Mouse (Mus musculus): ENCODE data around the gene Cnfn. TPM values are rescaled to one million over a fixed set of nuclear protein-coding genes. Genes with fewer than 3 reads are reported as not detected.

Gene Cnfn
- polyA plus RNA-seq (2012) = not detected in 2 replicates

DNA sequence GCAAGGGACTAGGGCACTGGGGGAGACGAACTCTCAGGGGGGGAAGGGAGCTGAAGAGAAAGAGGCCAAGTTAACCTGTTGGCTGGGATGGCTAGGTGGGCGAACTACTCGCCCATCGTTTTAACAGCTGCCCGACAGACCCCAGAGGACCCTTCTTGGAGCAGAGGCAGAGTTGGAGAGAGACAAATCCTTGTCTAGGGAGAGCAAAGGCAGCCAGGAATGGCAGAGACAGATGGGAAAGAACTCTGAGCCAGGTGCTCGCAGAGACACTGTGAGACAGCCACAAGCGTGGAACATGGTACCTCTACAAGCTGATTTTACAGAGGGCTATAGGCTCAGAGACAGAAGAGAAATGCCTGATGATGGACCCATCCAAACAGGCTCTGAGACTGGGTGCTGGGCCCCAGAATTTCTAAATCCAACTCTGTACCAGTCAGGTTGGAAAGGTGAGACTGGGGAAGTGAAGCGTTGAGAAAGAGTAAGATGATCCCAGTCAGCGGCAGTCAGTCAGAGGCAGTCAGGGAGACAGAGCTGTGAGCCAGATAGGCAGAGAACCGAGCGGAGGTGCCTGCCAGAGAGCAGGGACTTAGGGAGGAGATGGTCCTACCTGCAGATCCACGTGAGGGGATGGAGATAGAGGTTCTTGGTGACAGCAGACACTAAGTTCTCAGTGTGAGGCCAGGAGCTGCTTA, at the start of gene Cnfn:
Gene Cnfn (minus strand): TSS at position 667 of the 692 bp plus-strand sequence.
- TF ChIP-seq GATA1 (IDR thresholded peaks at IDR 0.05; ENCODE audit: low read length) = no peak

DNA sequence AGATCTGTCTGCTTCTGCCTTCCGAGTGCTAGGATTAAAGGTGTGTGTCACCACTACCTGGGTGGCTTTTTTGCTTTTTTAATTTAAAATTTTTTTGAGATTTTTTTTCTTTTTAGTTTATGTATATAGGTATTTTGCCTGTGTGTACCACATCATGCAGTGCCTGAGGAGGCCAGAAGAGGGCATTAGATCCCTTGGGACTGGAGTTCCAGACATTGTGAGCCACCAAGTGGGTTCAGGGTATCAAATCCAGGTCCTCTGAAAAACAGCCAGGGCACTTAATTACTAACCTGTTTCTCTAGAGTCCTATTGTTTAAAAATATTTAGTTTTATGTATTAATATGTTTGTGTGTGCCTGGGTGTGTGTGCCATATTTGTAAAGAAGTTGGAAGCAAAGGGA, 48.1 kb upstream of the Cnfn start:
- no peak for TF ChIP-seq GATA1 (IDR thresholded peaks at IDR 0.05; ENCODE audit: low read length)

DNA sequence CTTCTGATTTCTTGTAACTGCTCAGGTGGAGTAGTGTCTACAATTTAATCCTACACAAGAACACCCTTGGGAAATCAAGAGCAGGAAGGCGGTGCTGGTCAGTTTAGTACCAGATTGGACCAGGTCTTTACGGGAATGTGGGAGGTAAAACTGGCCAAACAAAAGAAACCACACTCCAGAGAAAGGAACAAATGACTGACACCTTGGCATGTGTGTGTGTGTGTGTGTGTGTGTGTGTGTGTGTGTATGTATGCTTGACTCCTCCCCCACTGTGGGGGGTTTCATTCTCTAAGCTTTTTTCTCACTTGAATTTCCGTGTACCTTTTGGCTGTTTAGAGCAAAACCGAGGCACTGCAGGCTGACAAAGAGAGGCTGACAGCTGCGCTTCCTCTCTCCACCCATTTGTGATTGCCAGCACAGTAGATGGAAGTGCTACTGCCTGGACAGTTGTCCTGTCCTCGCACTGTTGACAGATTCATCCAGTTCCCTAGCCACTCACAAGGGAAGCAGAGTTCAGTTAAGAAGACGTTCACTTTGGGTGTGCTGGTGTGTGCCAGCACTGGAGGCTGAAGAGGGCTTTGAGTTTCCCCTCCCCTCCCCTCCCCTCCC, 43.4 kb upstream of the Cnfn start, which contains the start of gene Cxcl17:
Gene Cxcl17 (minus strand): TSS at position 54 of the 609 bp plus-strand sequence.
- TF ChIP-seq GATA1 (IDR thresholded peaks at IDR 0.05; ENCODE audit: low read length) = no peak

DNA sequence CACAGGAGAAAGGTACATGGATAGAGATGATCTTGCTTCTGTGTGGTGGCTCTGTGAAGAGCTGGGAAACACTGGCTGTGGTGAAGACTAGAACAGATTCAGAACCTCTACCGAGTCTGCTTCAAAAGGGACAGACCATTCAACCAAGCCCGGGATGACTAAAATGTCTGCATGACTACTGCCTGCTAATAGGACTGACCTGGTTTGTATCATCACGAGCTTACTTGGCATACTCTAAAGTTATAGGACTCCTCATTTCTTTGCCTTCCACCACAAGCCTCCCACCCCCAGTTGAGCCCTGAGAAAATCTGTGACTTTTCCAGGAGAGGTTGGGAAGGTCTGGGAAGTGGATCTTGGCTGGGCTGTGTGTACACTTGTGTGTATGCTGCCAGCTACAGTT, 42.3 kb upstream of the Cnfn start:
- TF ChIP-seq GATA1 (IDR thresholded peaks at IDR 0.05; ENCODE audit: low read length) = no peak

DNA sequence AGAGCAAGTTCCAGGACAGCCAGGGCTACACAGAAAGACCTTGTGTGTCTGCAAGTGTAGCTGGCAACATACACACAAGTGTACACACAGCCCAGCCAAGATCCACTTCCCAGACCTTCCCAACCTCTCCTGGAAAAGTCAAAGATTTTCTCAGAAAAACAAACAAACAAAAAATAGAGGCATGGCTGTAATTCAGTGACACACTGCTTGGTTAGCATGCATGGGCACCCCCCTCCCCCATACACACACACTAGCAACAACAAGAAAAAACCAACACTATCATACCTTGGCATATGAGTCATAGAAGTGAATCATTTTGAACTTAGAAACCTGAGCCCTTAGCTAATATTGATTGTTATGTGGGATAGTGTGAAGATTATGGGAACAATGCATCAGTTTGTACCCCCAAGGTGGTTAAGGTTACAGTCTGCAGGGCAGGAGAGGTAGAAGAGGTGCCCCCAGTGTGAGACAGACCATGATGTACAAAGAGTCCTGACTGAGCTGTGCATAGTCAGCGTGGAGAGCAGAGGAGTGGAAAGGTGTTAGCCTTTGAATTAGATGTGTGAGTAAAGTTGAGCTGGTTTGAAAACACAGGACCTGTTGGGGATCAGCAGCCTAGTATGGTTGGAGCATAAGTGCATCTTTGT, 41.6 kb upstream of the Cnfn start:
- TF ChIP-seq GATA1 (IDR thresholded peaks at IDR 0.05; ENCODE audit: low read length) = no peak

DNA sequence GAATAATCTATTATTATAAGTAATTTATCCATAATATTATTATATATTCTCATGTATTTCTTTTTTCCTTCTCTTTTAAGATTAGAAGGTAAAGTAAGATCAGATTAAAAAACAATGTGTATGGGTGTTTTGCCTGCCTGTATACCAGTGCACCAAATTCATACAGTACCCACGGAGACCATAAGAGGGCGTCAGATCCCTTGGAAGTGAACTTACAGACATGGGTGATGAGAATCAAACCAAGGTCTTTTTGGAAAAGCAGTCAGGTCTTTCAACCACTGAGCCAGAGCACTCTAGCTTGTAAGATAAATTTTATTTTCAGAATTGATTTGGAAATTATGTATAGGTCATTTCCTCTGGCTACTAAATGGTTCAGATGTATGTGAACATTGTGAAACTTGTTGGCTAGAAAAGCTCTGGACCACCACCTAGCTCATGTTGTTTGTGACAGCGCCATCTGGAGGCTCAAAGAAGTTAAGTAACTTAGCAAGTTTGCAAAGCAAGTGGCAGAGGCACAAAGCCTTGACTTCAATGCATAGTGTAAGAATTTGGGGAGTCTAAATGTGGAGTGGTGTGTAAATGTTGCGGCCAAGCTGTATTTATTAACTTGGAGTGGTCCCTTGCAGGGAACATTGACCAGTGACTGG, 39.7 kb upstream of the Cnfn start:
- no peak for TF ChIP-seq GATA1 (IDR thresholded peaks at IDR 0.05; ENCODE audit: low read length)

DNA sequence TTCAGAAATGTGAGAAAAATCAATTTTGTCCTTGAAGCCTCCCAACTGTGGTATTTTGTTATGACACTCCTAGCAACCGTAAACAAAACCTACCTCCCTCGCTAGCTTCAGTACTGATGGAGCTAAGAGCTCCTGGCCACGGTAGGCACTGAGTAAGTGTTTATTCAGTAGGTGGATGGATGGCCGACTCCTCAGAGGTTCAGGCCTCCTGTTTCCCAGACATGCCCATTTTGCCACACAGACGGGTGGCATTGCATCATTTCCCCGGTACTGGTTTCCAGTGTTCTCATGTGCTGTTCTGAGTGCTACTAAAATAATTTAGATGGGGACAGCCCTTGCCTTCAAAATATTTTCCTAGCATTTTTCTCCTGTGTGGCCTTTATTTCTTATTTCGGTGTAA, 36.9 kb upstream of the Cnfn start:
- TF ChIP-seq GATA1 (IDR thresholded peaks at IDR 0.05; ENCODE audit: low read length) = no peak

DNA sequence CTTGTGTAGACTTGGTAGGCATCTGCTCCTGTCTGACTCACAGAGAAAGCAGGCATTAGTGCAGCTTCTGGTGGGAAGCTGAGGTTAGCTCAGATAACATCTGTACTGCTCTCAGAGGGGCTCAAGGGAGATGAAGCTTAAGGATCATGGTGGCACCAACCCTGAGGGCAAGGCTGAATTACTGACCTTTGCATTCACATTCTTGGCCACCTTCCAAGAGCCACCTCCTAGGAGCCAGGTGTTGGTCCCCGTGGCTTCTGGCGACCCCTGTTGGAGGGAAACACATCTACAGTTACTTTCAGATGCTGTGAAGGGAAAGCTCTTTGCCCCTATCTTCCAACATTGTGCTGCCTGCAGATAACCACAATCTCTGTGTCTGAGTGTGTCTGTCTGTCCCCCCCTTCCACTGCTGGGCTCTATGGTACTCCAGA, 33.2 kb upstream of the Cnfn start:
- TF ChIP-seq GATA1 (IDR thresholded peaks at IDR 0.05; ENCODE audit: low read length) = no peak

DNA sequence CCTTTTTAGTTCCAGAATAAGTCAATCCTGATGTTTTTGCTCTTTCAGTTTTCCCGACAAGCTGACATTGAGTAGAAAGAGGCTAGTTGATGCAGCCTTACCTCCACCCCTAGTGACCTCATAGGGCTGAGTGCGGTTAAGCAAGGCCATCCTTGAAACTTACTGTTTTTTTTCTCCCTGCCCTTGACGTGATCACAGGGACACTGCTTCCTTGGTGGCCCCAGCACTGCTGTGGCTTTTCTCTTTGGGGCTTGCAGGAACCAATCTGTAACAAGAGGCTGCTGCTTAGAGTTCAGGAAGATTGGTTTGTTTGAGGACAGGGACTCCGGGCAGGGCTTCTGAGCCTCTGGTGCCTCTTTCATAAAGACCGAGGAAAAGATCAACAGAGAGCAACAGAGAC, 32.5 kb upstream of the Cnfn start:
- no peak for TF ChIP-seq GATA1 (IDR thresholded peaks at IDR 0.05; ENCODE audit: low read length)

DNA sequence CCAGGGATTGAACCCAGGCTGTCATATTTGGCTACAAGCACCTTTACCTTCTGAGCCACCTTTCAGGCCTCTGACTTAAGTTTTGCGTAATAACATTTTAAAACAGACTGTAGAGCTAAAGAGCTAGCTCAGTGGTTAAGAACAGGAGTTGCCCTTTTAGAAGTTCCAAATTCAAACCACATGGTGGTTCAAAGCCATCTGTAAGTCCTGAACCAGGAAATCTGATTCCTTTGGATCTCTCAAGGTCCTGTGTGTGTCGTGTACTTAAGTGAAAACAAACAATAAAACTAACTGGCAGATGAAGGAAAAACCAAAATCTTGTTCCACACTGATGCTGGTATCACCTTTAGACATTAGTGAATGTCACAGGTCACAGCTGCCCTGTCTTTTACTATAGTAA, 32.0 kb upstream of the Cnfn start:
- TF ChIP-seq GATA1 (IDR thresholded peaks at IDR 0.05; ENCODE audit: low read length) = no peak

DNA sequence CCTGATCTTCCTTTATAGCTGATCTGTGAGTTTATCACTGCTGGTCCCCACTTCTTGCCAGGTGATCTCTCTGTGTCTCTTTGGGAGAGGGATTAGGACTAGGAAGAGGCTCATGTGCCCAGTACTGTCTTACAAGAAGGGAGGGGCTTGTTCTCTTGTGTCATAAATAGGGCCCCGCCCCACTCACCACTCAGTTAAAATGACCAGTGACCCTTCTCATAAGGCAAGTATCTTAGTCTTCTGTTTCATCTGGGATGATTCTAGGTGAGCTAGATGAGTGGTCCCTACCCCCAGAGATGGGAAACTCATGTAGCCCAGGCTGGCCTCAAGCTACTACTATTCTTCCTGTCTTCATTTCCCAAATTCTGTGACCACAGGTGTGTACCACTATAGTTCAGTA, 29.1 kb upstream of the Cnfn start, which contains the start of gene Lipe:
Gene Lipe (minus strand): TSS at position 101 of the 400 bp plus-strand sequence.
- no peak for TF ChIP-seq GATA1 (IDR thresholded peaks at IDR 0.05; ENCODE audit: low read length)

DNA sequence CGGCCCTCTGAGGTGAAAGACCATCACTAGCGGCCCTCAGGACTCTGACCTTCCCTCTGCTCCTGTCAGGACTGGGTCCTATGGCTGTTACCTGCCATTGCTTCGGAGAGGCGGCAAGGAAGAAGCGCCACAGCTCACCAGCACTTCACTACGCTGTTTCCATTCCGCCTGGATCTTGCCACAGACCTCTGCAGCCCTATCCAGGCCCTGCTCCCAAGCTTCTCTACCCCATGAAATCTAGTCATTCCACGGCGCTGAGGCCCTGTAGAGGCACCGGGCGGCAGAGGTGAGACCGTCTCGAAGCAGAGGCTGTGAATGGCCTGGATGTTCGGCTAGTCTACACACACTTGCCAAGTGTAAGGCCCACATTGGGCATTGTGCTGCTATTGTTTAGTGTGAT, 27.1 kb upstream of the Cnfn start:
- TF ChIP-seq GATA1 (IDR thresholded peaks at IDR 0.05; ENCODE audit: low read length) = no peak

DNA sequence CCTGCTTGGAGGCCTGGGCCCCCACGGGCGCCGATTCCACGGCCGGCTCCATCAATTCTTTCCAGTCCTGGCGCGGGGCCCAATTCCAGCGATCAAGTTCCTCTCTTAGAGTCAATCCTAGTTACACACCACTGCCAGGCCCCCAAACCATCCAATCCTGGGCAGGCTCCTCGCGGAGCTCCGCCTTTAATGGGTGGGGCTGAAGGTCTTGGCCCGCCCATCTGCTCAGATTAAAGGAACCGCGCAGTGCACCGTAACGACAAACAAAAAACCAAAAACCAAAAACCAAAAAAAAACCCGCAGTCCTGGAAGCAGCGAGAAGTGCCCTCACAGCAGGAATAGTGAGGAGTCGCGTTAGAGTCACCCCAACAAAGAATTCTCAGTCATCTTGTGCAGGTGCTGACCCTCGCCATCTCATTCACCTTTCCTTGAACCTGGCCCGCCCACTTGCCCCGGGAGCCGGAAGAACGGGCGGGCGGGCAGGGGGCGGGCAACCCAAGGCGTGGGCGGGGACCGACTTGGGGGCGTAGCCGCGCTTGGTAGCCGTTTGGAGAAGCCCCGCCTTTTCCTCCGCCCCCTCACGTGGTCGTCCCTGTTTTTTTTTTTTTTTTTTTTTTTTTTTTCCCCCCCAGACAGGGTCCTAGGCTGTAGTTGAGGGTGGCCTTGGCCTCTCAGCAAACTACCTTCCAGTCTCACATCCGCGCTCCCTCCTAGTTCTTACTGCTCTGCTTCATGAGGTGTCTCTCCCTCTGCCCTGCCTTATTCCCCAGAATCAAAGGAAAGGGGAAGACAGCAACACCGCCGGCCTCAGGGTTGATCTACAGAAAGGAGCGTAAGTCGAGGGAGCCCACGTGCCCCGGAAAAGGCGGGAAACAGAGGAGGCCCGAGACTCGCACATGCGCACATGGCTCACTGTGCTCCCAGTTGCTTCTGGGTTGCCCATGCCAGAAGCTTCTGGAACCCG, 26.3 kb upstream of the Cnfn start:
- no peak for TF ChIP-seq GATA1 (IDR thresholded peaks at IDR 0.05; ENCODE audit: low read length)

DNA sequence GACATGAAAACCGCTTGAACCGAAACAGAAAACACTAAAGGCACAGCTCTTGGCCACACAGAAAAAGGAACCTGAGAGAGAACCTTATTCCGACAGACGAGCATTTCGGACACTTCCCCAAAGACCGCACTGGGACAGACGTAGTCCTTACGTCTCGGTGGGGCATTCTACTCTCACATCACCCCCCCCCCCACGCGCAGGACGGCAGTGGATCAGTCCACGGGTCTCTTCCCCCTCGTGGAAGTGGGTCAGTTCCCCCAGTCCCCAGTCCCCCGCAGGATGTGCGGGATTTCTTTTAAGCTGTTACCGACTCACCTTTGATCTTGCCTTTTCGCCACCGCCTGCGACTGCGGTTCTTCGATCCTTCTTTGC, 25.6 kb upstream of the Cnfn start:
- TF ChIP-seq GATA1 (IDR thresholded peaks at IDR 0.05; ENCODE audit: low read length) = no peak

DNA sequence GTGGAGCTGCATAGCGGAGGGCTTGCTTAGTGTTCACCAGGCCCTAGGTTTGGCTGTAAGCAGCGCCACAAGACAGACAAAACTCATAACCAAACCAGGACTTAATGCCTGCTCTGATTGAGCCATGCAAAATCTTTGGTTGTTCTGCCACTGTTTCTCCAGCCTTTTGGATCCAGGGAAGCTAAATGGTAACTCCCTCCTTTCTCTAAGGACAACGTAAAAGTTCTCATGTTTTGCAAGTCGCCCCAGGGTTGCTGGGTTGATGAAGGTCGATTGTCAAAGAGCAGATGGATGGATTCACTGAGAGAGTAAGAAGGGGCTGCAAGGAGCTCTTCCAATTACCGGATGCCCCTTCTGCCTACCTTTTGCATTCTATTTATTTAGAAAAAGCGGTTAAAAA, 25.2 kb upstream of the Cnfn start:
- TF ChIP-seq GATA1 (IDR thresholded peaks at IDR 0.05; ENCODE audit: low read length) = no peak

All from G1E-ER4 (cell line).